Mouse (Mus musculus): ENCODE measurements around the gene Bhlhe23.

GRCm38 (mm10) chr2:180731984-180732383, 44.7 kb downstream of the Bhlhe23 start:
- TF ChIP-seq CTCF (IDR thresholded peaks at IDR 0.05; ENCODE audit: low read depth), result no peak
- TF ChIP-seq EP300 (IDR thresholded peaks at IDR 0.05; ENCODE audit: low read depth), result no peak

All from liver, embryonic 14.5 days (tissue).